Mouse (Mus musculus): ENCODE data around the gene Arid5b. TPM values are rescaled to one million over a fixed set of nuclear protein-coding genes. Genes with fewer than 3 reads are reported as not detected.

The Arid5b gene
- total and polyA plus RNA-seq, 2 experiments from 2014 or later = 13.3 to 13.6 TPM

GRCm38 (mm10) chr10:68078708-68079107 lies 199.8 kb downstream of the Arid5b start:
- DNase-seq (ENCODE audit: low spot score) (no peak), ATAC-seq (ENCODE audit: low FRiP score) (no peak)
- 97% methylated on average over 3 of the region's 3 CpGs for WGBS
- Histone ChIP-seq H3K4me3 (ENCODE audit: low read depth, low read length) (no peak overlapping the region), H3K27me3 (ENCODE audit: insufficient read depth, low read length) (no peaks in the 10 kb centered on the region), H3K9me3 (ENCODE audit: low read length) (no peaks in the 10 kb centered on the region), H3K4me1 (ENCODE audit: insufficient read depth, low read length) (no peaks in the 10 kb centered on the region), H3K36me3 (ENCODE audit: insufficient read depth, low read length) (no peaks in the 10 kb centered on the region), H3K4me2 (ENCODE audit: low read depth, low read length, poor library complexity, severe bottlenecking) (no peak overlapping the region), H3K9ac (replicated peaks; ENCODE audit: low read length, poor library complexity, severe bottlenecking) (no peak overlapping the region), H3K27ac (ENCODE audit: low read depth, low read length) (no peak overlapping the region)
- TF ChIP-seq CTCF (IDR thresholded peaks at IDR 0.05) = no peak

- Histone ChIP-seq H3K27me3 (ENCODE audit: insufficient read depth, low read length) (no peaks in the 10 kb centered on the region), H3K9me3 (ENCODE audit: low read length) (no peaks in the 10 kb centered on the region), H3K4me3 (ENCODE audit: low read depth, low read length) (no peak overlapping the region), H3K9ac (replicated peaks; ENCODE audit: low read length, poor library complexity, severe bottlenecking) (no peak overlapping the region), H3K4me1 (ENCODE audit: insufficient read depth, low read length) (no peaks in the 10 kb centered on the region), H3K36me3 (ENCODE audit: insufficient read depth, low read length) (no peaks in the 10 kb centered on the region), H3K4me2 (ENCODE audit: low read depth, low read length, poor library complexity, severe bottlenecking) (no peak overlapping the region), H3K27ac (ENCODE audit: low read depth, low read length) (no peak overlapping the region)
- TF ChIP-seq CTCF (IDR thresholded peaks at IDR 0.05) = no peak
- ATAC-seq (ENCODE audit: low FRiP score) (no peak), DNase-seq (ENCODE audit: low spot score) (no peak)
- 93% methylated on average over 5 of the region's 5 CpGs for WGBS
Observed at GRCm38 (mm10) chr10:68075181-68075580, 203.4 kb downstream of the Arid5b start.

DNA sequence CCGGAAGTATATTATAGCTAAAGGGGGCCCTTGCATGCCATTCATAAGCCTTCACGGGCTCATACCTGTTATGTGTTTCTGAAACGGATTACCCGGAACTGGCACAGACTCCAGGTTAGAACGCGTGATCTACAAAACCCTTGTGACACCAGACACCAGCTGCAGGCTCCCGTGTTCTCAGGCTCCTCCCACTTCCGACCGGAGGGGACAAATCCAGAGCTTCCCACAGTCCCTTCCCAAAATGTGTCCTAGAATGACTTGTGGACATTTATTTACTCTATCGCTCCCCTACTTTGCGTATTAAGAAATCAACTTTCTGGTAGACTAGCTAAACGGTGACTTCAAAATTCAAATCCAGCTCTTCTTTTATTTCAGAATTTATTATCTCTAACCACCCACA lies 204.2 kb downstream of the Arid5b start:
- WGBS = 91% methylated on average over 12 of the region's 12 CpGs
- Histone ChIP-seq H3K27ac (ENCODE audit: low read depth, low read length) (no peak overlapping the region), H3K4me3 (ENCODE audit: low read depth, low read length) (no peak overlapping the region), H3K9me3 (ENCODE audit: low read length) (no peaks in the 10 kb centered on the region), H3K4me1 (ENCODE audit: insufficient read depth, low read length) (no peaks in the 10 kb centered on the region), H3K27me3 (ENCODE audit: insufficient read depth, low read length) (no peaks in the 10 kb centered on the region), H3K36me3 (ENCODE audit: insufficient read depth, low read length) (no peaks in the 10 kb centered on the region), H3K9ac (replicated peaks; ENCODE audit: low read length, poor library complexity, severe bottlenecking) (no peak overlapping the region), H3K4me2 (ENCODE audit: low read depth, low read length, poor library complexity, severe bottlenecking) (no peak overlapping the region)
- no peak for DNase-seq (ENCODE audit: low spot score)
- no peak for TF ChIP-seq CTCF (IDR thresholded peaks at IDR 0.05)
- no peak for ATAC-seq (ENCODE audit: low FRiP score)

GRCm38 (mm10) chr10:68072626-68073025 lies 205.9 kb downstream of the Arid5b start:
- TF ChIP-seq CTCF (IDR thresholded peaks at IDR 0.05) = no peak
- Histone ChIP-seq H3K36me3 (ENCODE audit: insufficient read depth, low read length) (no peaks in the 10 kb centered on the region), H3K27me3 (ENCODE audit: insufficient read depth, low read length) (no peaks in the 10 kb centered on the region), H3K9ac (replicated peaks; ENCODE audit: low read length, poor library complexity, severe bottlenecking) (no peak overlapping the region), H3K9me3 (ENCODE audit: low read length) (no peaks in the 10 kb centered on the region), H3K4me1 (ENCODE audit: insufficient read depth, low read length) (no peaks in the 10 kb centered on the region), H3K27ac (ENCODE audit: low read depth, low read length) (no peak overlapping the region), H3K4me2 (ENCODE audit: low read depth, low read length, poor library complexity, severe bottlenecking) (no peak overlapping the region), H3K4me3 (ENCODE audit: low read depth, low read length) (no peak overlapping the region)
- DNase-seq (ENCODE audit: low spot score) = no peak
- no peak for ATAC-seq (ENCODE audit: low FRiP score)
- 88% methylated on average over 4 of the region's 4 CpGs for WGBS

DNA sequence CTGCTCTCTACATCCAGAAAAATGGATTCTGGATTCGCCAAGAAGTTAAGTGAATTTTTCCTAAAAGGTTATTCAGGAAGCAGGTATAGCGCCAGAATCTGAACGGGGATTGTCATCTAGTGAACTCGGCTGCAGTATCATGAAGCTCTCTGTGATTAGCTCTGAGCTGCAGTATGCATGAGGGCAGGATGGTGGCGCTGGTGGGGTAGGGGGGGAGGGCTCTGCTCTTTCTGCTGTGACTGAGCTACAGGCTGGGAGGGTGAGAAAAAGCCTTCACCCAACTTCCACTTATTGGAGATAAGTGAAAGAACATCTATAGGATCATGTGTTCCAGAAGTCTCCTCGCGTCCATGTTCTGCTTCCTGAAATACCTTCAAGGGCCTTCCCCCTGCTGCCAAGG lies 207.5 kb downstream of the Arid5b start:
- no peak for TF ChIP-seq CTCF (IDR thresholded peaks at IDR 0.05)
- Histone ChIP-seq H3K4me1 (ENCODE audit: insufficient read depth, low read length) (no peaks in the 10 kb centered on the region), H3K9me3 (ENCODE audit: low read length) (no peaks in the 10 kb centered on the region), H3K36me3 (ENCODE audit: insufficient read depth, low read length) (no peaks in the 10 kb centered on the region), H3K4me2 (ENCODE audit: low read depth, low read length, poor library complexity, severe bottlenecking) (no peak overlapping the region), H3K27me3 (ENCODE audit: insufficient read depth, low read length) (no peaks in the 10 kb centered on the region), H3K9ac (replicated peaks; ENCODE audit: low read length, poor library complexity, severe bottlenecking) (no peak overlapping the region), H3K27ac (ENCODE audit: low read depth, low read length) (no peak overlapping the region), H3K4me3 (ENCODE audit: low read depth, low read length) (no peak overlapping the region)
- no peak for ATAC-seq (ENCODE audit: low FRiP score)
- no peak for DNase-seq (ENCODE audit: low spot score)
- WGBS = 85% methylated on average over 7 of the region's 7 CpGs

DNA sequence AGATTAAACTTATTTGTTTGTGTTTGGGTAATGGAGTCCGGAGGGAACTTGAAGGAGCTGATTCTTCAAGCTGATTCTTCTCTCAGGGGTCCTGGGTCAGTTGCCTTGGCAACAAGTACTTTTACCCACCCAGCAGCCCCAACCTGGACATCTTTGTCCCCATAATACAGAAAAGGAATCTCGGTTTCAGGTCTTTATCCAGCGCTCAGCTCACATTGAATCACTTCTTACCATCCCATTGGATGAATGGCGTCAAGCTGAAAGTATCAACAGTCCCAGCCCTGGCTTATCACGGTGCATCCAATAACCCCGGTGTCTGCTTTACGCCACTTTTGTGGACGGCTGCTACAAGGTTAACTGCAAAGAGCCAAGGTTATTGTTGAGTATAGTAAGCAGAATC lies 210.1 kb downstream of the Arid5b start:
- Histone ChIP-seq H3K27me3 (ENCODE audit: insufficient read depth, low read length) (no peaks in the 10 kb centered on the region), H3K4me2 (ENCODE audit: low read depth, low read length, poor library complexity, severe bottlenecking) (no peak overlapping the region), H3K36me3 (ENCODE audit: insufficient read depth, low read length) (no peaks in the 10 kb centered on the region), H3K4me3 (ENCODE audit: low read depth, low read length) (no peak overlapping the region), H3K9me3 (ENCODE audit: low read length) (no peaks in the 10 kb centered on the region), H3K9ac (replicated peaks; ENCODE audit: low read length, poor library complexity, severe bottlenecking) (no peak overlapping the region), H3K27ac (ENCODE audit: low read depth, low read length) (no peak overlapping the region), H3K4me1 (ENCODE audit: insufficient read depth, low read length) (no peaks in the 10 kb centered on the region)
- TF ChIP-seq CTCF (IDR thresholded peaks at IDR 0.05) = no peak
- WGBS = 69% methylated on average over 8 of the region's 8 CpGs
- no peak for DNase-seq (ENCODE audit: low spot score)
- no peak for ATAC-seq (ENCODE audit: low FRiP score)
